ENCODE assay signal across 8 mouse cellular contexts in genomic region chr14:115017410-115018153, GRCm38 (mm10).
DNase-seq lines count a peak whose midpoint lies in the region; ATAC-seq and TF ChIP-seq lines count a peak whose summit lies in the region.

No protein-coding gene starts in this region.

- H3K9me3 ChIP-seq in megakaryocyte, embryonic 14.5 days = no peaks in the 10 kb centered on the region

- no peak for TF ChIP-seq POLR2A in cortical plate, adult 2 months (IDR thresholded peaks at IDR 0.05; ENCODE audit: extremely low read depth, insufficient read depth, low read length)

- ATAC-seq in inflammation-experienced regulatory T-cells, adult 6 months = peak; percentile 98

- H3K27me3 ChIP-seq in megakaryocyte, embryonic 14.5 days (replicated peaks) = peaks cover 2% of the 10 kb centered on the region

- peak overlapping the region; percentile 11 for H3K4me3 ChIP-seq in cortical plate, adult 2 months (ENCODE audit: insufficient read depth, low read length)
- H3K4me3 ChIP-seq in megakaryocyte, embryonic 14.5 days (replicated peaks) = peak overlapping the region; percentile 92

- H3K4me1 ChIP-seq in cortical plate, adult 2 months (ENCODE audit: control insufficient read depth, insufficient read depth, low read length) = no peaks in the 10 kb centered on the region
- peaks cover 22% of the 10 kb centered on the region for H3K4me1 ChIP-seq in megakaryocyte, embryonic 14.5 days

- intact Hi-C loops in left cerebral cortex, postnatal 14 days (cut with DNase I) = loop anchor here (5.0 kb wide), 1 partner anchor 435 kb away; no protein-coding TSS in a partner anchor

- DNase-seq in ZHBTc4 (ENCODE audit: low read depth, low spot score) = peak; percentile 59
- DNase-seq in gastrocnemius, postnatal 25 days = peak; percentile 21
- peak; percentile 59 to 69 for DNase-seq in left cerebral cortex, postnatal 14 days (ENCODE audit: low spot score in 2 of 2)
- peak; percentile 66 for DNase-seq in right cerebral cortex, adult 18-20 months
- peak; percentile 40 to 43 for DNase-seq in urinary bladder, adult 18-20 months (ENCODE audit: low spot score in 2 of 2)

- H3K27ac ChIP-seq in cortical plate, adult 2 months (ENCODE audit: insufficient read depth, low read length) = no peak overlapping the region

- no peaks in the 10 kb centered on the region for H3K36me3 ChIP-seq in megakaryocyte, embryonic 14.5 days (replicated peaks; ENCODE audit: low read length)

- TF ChIP-seq CTCF in cortical plate, adult 2 months (IDR thresholded peaks at IDR 0.05; ENCODE audit: extremely low read depth, insufficient read depth, low read length) = peak; percentile 80
